Mouse (Mus musculus): ENCODE results near the gene Prdx3. TPM values are rescaled to one million over a fixed set of nuclear protein-coding genes. Genes with fewer than 3 reads are reported as not detected.

The Prdx3 gene
- 10 to 100 TPM; 74.1 to 74.9 TPM for total RNA-seq (2021)
- long read RNA-seq, experiment 1, transcript Prdx3-201 (7 exons, 1,478 nt): major isoform, 64 of 67 reads
- long read RNA-seq, experiment 1, partial matches to known transcripts: 2 of 67 reads
- long read RNA-seq, experiment 1, other reads (novel, unspliced or antisense): 1 of 67 reads
- long read RNA-seq, experiment 2, transcript Prdx3-201 (7 exons, 1,478 nt): major isoform, 104 of 106 reads
- long read RNA-seq, experiment 2, partial matches to known transcripts: 1 of 106 reads
- long read RNA-seq, experiment 2, other reads (novel, unspliced or antisense): 1 of 106 reads

DNA sequence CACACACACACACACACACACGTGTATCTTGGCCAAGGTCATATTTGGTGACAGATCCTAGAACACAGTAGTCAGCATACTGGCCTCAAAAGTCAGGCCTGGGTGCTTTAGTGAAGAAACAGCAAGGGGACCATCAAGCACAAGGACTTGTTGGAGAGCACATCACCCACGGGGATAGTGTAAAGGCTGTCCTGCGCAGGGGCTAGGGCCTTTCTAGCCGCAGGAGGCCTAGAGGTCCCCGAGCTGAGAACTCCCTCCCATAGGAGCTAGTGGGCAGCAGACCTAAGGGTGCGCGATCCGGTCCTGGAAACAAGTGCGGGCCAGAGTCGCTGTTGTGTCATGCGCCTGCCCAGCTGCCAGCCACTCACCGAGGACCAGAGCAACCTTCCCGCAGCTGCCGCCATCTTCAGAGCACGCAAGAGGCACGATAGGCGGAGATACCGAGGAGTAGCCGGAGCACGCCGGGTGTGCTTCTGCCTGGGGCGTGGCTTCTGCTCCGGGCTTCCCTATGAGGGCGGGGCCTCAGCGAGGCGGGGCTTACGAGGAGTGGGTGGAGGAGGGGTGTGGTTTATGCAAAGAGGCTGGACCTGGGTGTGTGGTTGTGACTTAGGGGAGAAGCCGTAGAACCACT lies at the start of gene Prdx3:
Gene Prdx3 (minus strand): TSS at position 493 of the 631 bp plus-strand sequence.
- peak; percentile 89 to 94 for DNase-seq (ENCODE audit: low spot score in 2 of 2)

DNA sequence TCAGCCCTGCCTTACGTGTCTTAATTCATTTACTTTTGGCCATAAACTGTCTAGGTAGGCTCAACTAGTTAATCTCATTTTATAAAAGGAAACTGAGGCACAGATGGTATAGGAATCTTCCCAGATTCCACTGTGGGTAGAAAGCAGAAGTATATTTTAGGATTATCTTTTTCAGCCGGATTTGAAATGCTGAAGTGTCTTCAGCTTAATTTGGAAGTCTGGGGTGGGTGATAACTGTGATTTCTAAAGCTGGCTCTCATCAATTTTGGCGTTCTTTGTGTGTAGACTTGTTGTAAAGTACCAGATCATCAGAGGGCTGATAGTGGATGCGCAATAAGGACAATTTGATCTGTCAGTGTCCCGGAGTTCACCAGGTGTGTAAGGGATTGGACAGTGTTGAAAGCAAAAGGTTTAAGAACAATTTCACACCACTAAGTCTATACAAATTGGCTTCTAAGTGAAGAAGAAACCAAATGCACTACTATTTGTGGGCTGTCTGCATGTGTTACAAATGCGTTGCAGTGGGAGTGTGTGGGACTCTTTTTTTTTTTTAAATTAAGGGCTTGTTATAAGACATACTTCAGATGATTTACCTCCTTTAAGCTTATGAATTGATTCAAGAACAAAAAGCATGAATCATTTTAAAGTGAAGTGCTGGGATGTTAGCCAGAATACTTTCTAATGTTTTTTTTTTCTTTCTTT lies 42.7 kb upstream of the Prdx3 start:
- no peak for DNase-seq (ENCODE audit: low spot score in 2 of 2)

DNA sequence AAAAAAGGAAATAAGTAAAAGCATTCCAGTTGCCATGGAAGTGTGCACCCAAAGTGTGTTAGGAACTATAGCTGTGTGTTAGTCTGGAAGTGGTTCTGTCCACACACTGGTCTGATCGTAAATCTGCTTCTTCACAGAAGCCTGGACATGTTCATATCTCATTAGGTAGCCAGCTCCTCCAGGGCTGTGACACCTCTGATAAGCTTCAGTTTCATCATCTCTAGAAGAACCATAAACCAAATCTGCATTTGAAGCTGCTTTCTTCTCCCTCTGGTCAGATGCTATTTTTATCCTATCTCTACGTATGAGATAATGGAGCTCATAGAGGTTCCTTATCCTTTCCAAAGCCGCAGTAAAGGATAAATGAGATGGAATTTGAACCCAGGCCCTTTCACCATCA lies 41.5 kb upstream of the Prdx3 start:
- DNase-seq (ENCODE audit: low spot score in 2 of 2): no peak

- no peak for DNase-seq (ENCODE audit: low spot score in 2 of 2)
These were observed 40.9 kb upstream of the Prdx3 start for GRCm38 (mm10) chr19:60915236-60915635.

DNA sequence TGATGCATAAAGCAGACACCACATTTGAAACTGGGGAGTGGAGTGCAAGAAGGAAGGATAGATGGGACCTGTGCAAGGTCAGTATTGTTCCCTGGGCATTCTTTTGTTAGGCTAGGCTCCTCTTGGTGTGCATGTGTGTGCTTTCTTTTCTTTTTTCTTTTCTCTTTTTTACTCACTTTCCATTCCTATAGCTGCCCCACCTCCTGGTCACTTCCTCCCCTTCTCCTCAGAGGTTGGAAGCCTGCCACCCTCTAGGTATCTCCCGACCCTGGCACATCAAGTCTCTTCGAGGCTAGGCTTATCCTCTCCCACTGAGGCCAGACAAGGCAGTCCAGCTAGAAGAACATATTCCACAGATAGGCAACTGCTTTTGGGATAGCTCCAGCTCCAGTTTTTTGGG lies 37.3 kb upstream of the Prdx3 start:
- no peak for DNase-seq (ENCODE audit: low spot score in 2 of 2)

DNA sequence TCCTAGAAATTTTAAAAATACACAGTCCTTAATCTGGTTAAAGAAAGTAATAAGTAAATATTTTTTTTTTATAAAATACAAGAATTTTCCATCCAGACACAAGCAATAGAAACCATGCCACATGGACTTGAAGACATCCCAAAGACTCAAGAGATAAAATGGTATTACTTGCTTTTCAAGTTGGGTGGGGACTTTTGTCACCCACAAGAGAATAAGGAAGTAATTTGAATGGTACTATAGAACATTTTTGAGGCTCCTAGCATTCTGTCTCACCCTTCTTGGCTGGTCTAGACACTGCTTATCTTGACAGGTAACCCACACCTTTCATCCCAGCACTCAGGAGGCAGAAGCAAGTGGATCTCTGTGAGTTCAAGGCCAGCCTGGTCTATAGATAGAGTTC lies 35.9 kb upstream of the Prdx3 start:
- DNase-seq (ENCODE audit: low spot score in 2 of 2): no peak

DNA sequence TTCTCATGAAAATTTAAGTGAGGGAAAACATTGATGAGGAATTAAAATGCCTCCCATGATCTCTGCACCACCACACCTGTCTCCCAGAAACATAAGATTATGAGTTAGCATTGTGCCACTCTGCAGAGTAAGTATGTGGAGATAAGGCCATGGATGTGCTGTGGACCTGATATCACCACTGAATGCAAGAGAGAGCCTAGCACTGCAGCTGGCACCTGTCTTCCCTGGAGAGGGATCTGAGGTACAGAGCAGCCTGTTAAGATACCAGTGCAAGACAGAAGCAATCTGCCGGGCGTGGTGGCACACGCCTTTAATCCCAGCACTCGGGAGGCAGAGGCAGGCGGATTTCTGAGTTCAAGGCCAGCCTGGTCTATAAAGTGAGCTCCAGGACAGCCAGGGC lies 31.1 kb upstream of the Prdx3 start:
- no peak for DNase-seq (ENCODE audit: low spot score in 2 of 2)

- DNase-seq (ENCODE audit: low spot score in 2 of 2): no peak
These were observed 29.6 kb upstream of the Prdx3 start for GRCm38 (mm10) chr19:60903971-60904370.

GRCm38 (mm10) chr19:60903139-60903538 lies 28.8 kb upstream of the Prdx3 start:
- DNase-seq (ENCODE audit: low spot score in 2 of 2): no peak

- DNase-seq (ENCODE audit: low spot score in 2 of 2): no peak
These were observed 21.0 kb upstream of the Prdx3 start for GRCm38 (mm10) chr19:60895251-60895880.

DNA sequence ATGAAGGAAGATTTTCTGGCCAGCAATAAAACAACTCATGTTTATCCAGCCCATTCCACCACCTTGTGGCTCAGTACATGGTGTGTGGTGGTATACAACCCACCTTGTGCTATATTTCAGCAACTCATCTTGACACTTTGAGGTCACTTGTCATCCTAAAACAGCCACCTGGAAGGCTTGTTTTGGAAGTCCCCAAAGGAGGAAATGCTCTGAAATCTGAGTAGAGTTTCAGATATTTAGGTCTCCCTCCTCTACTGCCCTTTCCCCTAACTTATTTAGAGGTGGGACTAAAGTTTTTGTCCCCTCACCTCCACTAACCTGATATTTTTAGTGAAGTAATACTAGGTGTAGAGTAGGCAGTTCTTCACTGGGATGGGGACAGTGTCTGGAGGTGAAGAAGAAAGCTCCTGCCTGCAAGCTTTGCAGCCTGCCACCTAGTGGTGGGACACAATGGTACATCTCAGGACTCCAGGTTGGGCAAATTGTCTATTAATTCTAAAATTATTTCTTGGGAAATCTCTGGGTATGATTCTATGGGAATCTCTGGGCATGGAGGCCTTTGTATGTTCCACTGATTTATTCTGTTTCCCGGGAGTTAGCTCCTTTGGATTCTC lies 17.7 kb upstream of the Prdx3 start:
- peak; percentile 33 to 51 for DNase-seq (ENCODE audit: low spot score in 2 of 2)

- peak in 1 of 2 experiments; percentile 18 for DNase-seq (ENCODE audit: low spot score in 2 of 2)
These were observed 16.7 kb upstream of the Prdx3 start for GRCm38 (mm10) chr19:60891123-60891470.

- DNase-seq (ENCODE audit: low spot score in 2 of 2): peak in 1 of 2 experiments; percentile 69
These were observed 16.2 kb upstream of the Prdx3 start for GRCm38 (mm10) chr19:60890391-60891122.

- peak; percentile 92 to 96 for DNase-seq (ENCODE audit: low spot score in 2 of 2)
These were observed 15.5 kb upstream of the Prdx3 start, which contains the start of gene Grk5 for GRCm38 (mm10) chr19:60889714-60890315. Grk5 (plus strand) TSS chr19:60889749.

DNA sequence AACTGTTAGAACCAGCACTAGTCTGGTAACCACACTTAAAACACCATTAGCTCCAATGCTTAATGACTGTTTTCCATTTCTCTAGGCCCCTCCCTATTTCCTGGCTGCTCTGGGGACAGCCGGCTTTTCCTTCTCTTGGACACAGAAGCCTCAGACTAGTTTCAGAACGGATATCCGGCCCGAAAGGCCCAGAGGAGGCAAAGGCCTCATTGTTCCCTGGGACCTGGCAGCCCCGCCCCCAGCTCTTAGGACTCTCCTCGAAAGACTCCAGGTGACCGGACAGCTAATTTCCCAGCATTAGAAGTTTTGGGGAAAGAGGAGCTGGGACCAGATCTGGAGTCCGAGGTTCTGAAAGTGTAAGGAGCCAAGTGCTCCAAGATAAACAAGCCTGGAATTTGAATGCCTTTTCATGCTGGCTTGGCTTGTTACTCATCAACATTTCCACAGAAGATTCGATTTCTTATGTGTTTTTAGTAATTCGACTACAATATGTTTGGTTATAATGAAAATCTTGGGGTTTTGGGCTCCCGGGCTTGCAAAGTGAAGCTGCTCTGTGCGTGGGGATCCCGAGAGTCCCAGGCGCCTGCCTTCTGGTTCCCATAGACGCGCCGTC lies 14.9 kb upstream of the Prdx3 start:
- peak in 1 of 2 experiments; percentile 24 for DNase-seq (ENCODE audit: low spot score in 2 of 2)

- no peak for DNase-seq (ENCODE audit: low spot score in 2 of 2)
These were observed 13.3 kb upstream of the Prdx3 start for GRCm38 (mm10) chr19:60887637-60888036.

DNA sequence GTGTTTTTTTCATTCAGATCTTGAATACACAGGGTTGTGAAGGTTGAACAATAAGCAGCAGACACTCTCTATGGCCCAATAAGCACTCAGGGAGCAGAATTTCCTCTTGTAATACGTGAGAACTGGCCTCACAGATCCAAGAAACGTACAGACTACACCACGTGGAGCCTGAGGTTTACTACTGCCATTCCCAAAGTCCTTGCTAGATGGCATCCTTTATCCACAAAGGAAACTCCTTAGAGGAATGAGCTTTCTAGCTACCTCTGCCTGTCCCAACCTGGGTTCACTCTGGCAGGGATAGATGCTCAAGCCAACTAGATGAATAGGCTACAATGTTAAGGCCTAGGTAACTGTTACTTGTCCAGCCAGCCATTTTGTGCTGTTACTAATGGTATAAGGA lies 8.8 kb upstream of the Prdx3 start:
- DNase-seq (ENCODE audit: low spot score in 2 of 2): peak in 1 of 2 experiments; percentile 37

DNA sequence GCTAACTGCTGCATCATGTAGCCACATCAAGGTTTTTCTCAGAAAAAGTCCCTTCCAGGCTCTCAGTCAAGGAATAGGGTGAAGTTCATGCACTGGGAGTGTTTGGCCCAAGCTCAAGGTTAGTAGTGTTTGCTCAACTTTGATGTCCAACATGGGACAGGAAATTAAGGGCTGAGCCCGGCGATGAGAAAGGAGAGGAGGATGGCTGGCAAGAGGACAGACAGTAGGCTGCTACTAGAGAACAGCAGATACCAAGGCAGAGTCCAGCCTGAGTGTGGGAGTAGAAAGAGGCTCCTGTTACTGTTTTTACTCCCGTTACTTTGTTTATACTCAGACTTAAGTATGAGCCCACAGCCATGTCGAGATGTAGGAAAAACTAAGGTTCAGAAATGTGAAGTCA lies 855 bp downstream of the Prdx3 start:
- no peak for DNase-seq (ENCODE audit: low spot score in 2 of 2)

- DNase-seq (ENCODE audit: low spot score in 2 of 2): no peak
These were observed 2.1 kb downstream of the Prdx3 start for GRCm38 (mm10) chr19:60872272-60872671.

GRCm38 (mm10) chr19:60871366-60871765 lies 3.0 kb downstream of the Prdx3 start:
- no peak for DNase-seq (ENCODE audit: low spot score in 2 of 2)
